Mouse (Mus musculus): ENCODE data around the gene Stoml2.
"Not testable (repeated sequence)": the region's sequence is repeated elsewhere in the genome, so short reads cannot be mapped to it uniquely, and the experiment has no call there.

Gene Stoml2

DNA sequence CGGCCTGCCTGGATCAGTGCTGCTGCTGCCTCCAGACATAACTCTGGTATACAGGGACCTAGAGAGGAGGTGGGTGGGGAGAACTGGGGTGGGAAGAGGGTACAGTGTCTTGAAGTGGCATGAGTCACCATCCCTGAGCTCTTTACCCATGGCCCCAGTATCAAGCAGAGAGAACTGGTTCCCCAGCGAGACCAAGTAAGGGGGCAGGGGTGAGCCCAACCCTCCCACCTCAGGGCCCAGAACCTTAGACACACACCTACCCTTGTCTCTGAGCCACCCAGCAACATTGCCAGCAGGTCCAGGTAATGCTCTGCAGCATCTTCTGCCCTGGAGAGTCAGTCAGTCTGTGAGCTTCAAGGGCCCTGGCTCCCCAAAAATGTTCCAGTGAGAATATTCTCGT lies 26.6 kb downstream of the Stoml2 start:
- DNase-seq (ENCODE audit: low spot score), result no peak

DNA sequence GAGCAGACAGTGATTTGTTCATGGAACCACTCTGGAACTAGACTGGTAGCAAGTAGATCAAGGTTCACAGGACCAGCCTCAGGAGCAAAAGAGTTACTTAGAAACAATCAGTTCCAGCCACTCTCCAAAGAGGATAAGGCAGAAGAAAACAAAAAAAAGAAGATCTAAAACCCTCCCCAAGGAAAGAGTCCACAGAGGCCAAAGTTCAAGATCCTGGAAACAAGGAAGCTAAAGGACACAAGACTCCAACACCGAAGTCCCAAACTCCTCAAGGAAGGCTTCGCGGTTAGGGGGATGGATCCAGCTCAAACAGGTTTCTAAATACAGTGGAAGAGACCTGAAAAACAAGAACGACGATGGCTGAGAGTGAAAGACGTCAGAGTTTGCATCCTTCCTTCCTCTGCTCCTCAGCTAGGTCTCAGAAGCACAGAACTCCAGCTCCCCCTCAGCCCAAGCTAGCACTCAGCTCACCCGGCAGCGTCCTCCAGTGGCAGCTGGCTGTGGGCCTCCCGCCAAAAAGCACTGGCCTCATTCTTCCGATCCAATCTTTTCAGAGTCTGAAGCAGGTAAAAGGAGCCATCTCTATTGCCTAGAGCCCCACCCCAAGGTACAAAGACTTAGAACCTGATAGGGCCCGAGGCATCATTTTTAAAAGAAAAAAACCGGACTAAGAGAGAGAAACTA lies 28.6 kb downstream of the Stoml2 start:
- DNase-seq (ENCODE audit: low spot score), result no peak

- no peak for DNase-seq (ENCODE audit: low spot score)
Measured at GRCm38 (mm10) chr4:43001272-43001671, 30.2 kb downstream of the Stoml2 start.

GRCm38 (mm10) chr4:43000141-43000986 lies 31.1 kb downstream of the Stoml2 start, which contains the start of gene Vcp:
TSS of gene Vcp (minus strand) at chr4:43000507.
- DNase-seq (ENCODE audit: low spot score), result peak; percentile 100

GRCm38 (mm10) chr4:42999451-43000140 lies 31.9 kb downstream of the Stoml2 start:
- DNase-seq (ENCODE audit: low spot score), result peak; percentile 79

GRCm38 (mm10) chr4:42998022-42998421 lies 33.5 kb downstream of the Stoml2 start:
- no peak for DNase-seq (ENCODE audit: low spot score)

DNA sequence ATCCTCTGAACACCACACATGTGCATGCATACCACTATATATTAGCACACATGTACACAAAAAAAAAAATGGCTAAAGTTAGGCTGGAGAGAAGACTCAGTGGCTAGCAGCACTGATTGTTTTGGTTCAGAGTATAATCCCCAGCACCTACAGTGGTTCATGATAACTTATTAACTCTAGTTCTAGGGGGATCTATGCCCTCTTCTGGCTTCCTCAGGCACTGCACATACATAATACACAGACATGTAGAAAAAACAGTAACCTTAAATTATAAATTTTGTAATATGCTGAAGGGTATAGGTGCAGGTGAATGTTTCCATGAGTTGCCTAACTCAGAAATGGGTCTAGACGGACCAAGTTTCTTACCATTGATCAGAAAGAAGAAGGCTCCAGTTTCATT lies 43.2 kb downstream of the Stoml2 start:
- DNase-seq (ENCODE audit: low spot score), result no peak

DNA sequence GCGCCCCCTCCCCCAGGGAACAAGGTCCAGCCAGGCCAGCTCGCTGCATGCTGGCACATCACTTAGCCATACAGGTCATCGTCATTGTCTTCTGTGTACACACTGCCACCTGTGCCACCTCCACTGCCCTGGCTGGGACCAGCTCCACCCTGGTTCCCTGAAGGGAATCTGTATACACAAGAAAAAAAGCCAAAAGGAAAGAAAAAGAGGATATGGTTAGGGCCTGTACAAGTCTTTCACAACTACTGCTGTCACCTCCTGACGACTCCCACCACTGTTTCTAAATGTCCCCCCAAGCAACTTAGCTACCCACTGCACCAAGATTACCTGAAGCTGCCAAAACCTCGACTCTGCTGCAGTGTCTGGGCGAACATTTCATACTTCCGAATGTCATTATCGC lies 51.0 kb downstream of the Stoml2 start:
- not testable (repeated sequence) for DNase-seq (ENCODE audit: low spot score)

GRCm38 (mm10) chr4:42978062-42978461 lies 53.4 kb downstream of the Stoml2 start:
- DNase-seq (ENCODE audit: low spot score), result no peak

Data from embryo, embryonic 10.5 days (tissue).